Mouse (Mus musculus): ENCODE results near the gene Galnt6.

Galnt6 gene

GRCm38 (mm10) chr15:100722026-100722425 is 7.2 kb downstream of the Galnt6 start:
- no peak for DNase-seq (ENCODE audit: low read depth, low spot score)

DNA sequence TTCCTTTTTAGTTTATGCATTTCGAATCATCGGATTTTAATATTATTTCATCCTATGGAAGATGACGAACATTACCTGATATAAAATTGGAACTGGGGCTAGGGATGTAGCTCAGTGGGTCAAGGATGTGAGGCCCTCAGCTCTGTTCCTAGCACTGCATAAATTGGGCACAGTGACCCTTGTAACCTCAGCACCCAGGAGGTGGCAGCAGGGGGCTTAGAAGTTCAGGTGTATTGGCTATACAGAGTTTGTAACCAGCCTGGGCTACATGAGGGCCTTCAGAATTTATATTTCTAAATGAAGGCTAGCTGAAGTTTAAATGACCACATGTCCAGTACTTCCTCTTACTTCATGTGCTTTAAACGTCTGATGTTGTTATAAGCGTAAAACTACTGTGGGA is 7.7 kb downstream of the Galnt6 start:
- no peak for DNase-seq (ENCODE audit: low read depth, low spot score)

- DNase-seq (ENCODE audit: low read depth, low spot score): no peak
Observed at GRCm38 (mm10) chr15:100720066-100720465, 9.1 kb downstream of the Galnt6 start.

- no peak for DNase-seq (ENCODE audit: low read depth, low spot score)
Observed at GRCm38 (mm10) chr15:100719217-100719616, 10.0 kb downstream of the Galnt6 start.

DNA sequence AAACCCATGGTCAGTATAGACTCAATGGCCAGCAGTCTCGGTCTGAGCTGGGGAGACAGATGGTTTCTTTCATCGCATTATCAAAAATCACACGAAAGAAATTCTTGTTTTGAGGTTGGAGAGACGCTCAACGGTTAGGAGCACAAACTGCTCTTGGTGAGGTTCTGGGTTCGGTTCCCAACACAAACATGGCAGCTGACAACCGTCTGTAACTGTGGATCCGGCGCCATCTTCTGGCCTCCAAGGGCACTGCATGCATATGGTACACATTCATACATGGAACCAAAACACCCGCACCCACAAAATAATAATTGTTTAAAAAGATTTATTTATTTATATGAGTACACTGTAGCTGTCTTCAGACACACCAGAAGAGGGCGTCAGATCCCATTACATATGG is 10.6 kb downstream of the Galnt6 start:
- no peak for DNase-seq (ENCODE audit: low read depth, low spot score)

- no peak for DNase-seq (ENCODE audit: low read depth, low spot score)
Observed at GRCm38 (mm10) chr15:100717933-100718332, 11.2 kb downstream of the Galnt6 start.

GRCm38 (mm10) chr15:100715399-100715993 is 13.7 kb downstream of the Galnt6 start:
- no peak for DNase-seq (ENCODE audit: low read depth, low spot score)

GRCm38 (mm10) chr15:100714470-100714869 is 14.7 kb downstream of the Galnt6 start:
- DNase-seq (ENCODE audit: low read depth, low spot score): no peak

DNA sequence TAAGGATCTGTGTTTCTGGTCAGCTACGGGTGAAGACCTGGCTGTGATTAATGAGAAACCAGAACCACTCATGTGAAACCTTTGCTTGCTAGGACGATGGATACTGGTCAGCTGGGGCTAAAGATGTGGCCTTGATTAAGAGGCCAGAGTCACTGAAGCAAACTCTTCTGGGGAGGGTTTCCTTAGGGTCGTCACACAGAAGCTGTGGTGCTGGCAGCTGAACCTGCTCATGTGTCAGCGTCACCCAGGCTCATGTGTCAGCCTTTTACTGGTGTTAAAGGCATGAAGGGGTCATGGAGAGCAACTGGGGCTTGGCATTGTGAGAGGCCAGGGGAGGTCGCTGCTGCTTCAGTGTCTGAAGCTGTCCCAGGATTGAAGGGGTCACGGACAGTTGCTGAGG is 18.3 kb downstream of the Galnt6 start:
- no peak for DNase-seq (ENCODE audit: low read depth, low spot score)

GRCm38 (mm10) chr15:100708433-100709078 is 20.6 kb downstream of the Galnt6 start:
- no peak for DNase-seq (ENCODE audit: low read depth, low spot score)

DNA sequence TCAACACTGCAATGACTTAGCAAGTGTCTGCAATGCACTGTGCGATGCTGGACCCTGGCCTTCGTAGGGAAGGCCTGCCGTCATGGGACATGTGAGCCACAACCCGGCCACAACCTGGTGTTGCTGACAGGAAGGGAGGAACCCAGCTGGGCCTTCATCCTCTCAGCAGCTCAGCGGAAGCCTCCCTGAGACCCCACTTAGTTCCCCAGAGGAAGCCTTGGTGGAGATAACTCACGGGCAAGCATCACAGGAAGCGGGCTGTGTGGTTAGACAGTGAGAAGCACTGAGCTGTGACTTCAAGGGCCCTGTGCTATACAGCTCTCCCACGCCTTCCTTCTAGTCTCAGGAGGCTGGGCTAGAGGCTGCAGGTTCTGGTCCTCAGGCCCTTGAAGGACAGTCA is 22.9 kb downstream of the Galnt6 start:
- DNase-seq (ENCODE audit: low read depth, low spot score): no peak

- DNase-seq (ENCODE audit: low read depth, low spot score): no peak
Observed at GRCm38 (mm10) chr15:100705376-100705775, 23.8 kb downstream of the Galnt6 start.

- DNase-seq (ENCODE audit: low read depth, low spot score): no peak
Observed at GRCm38 (mm10) chr15:100703913-100704312, 25.3 kb downstream of the Galnt6 start.

GRCm38 (mm10) chr15:100701856-100702255 is 27.3 kb downstream of the Galnt6 start:
- no peak for DNase-seq (ENCODE audit: low read depth, low spot score)

DNA sequence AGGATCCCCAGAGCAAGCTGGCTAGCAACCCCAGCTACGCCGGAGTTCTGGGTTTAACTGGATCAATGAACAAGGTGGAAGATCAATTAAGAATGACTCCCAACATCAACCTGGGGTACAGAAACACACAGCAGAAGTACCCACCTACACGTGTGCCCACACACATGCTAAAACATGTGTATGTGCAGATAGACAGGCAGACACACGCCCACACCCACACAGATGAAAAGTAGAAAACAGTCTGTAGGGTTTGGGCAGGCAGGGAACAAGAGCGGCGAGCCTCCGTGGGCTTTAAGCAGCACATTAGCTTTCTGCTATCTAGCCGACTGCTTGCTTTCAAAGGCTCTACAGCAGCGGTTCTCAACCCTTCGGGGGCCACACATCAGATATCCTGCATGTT is 28.1 kb downstream of the Galnt6 start:
- peak; percentile 20 for DNase-seq (ENCODE audit: low read depth, low spot score)

- peak; percentile 33 for DNase-seq (ENCODE audit: low read depth, low spot score)
Observed at GRCm38 (mm10) chr15:100700424-100700823, 28.8 kb downstream of the Galnt6 start.

DNA sequence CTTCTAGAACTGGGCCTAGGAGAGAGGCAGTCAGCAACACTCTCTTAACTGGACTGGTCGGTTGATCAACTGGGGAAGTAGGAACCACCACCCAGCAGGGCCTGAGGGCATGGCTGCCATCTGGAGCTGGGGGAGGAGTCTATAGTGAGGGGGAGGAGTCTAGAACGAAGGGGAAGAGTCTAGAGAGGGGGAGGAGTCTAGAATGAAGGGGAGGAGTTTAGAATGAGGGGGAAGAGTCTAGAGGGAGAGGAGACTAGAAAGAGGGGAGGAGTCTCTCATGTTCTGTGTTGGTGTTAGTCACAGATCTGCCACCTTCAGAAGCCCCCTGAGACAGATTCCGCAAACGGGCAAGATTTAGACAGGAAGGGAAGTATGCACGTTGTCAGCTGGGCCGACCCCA is 29.8 kb downstream of the Galnt6 start:
- DNase-seq (ENCODE audit: low read depth, low spot score): no peak

DNA sequence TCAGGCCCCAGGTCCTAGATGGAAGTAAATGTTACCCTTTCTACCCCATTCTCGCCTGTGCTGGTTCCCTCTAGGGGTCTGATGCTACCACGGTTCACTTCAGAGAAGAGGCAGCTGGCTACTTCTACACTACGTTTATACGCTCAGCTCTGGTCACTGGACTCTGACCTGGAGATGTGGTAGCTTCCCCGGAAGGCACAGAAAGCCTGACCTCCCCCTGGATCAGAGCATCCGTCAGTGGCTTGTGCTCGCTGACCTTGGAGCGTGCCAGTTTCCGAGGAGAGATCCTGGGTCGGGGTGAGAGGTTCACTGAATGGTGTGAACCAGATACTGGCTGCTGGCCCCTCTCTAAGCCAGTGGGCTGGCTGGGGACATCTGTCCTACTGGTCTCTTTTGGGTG is 31.1 kb downstream of the Galnt6 start:
- no peak for DNase-seq (ENCODE audit: low read depth, low spot score)

DNA sequence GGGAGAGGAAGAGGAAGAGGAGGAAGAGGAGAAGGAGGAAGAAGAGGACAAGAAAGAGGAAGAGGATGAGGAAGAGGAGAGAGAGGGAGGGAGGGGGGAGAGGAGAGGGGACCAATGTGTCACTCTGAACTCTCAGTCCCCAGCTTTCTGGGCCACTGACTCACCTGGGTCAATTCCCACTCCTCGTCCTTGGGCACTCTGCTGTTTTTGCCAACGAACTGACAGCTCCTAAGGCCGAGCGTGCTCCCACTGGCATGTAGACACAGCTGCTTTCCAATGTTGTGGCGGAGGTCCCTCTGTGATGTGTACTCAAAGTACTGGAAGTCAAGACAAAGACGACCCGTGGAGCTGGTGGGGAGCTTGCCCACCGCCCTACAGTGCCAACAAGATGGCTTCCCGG is 34.8 kb downstream of the Galnt6 start:
- DNase-seq (ENCODE audit: low read depth, low spot score): no peak

DNA sequence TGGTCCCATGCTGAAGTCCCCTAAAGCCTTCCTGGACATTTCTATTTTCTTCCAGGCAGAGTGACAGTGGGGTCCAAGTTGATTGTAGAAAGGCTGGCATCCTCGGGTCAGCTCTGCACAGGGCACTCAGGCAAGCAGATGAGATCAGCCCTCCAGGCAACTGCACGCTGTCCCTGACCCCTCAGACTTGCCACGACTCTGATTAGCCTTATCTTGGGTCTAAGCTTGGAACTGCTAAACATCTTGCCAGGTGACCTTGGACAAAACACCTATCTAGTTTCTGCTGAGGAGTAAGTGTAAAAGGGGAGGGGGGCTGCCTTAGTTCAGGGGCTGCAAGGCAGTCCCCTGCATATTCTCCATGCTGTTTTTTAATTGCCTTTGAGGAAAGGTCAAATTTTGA is 37.2 kb downstream of the Galnt6 start:
- no peak for DNase-seq (ENCODE audit: low read depth, low spot score)

DNA sequence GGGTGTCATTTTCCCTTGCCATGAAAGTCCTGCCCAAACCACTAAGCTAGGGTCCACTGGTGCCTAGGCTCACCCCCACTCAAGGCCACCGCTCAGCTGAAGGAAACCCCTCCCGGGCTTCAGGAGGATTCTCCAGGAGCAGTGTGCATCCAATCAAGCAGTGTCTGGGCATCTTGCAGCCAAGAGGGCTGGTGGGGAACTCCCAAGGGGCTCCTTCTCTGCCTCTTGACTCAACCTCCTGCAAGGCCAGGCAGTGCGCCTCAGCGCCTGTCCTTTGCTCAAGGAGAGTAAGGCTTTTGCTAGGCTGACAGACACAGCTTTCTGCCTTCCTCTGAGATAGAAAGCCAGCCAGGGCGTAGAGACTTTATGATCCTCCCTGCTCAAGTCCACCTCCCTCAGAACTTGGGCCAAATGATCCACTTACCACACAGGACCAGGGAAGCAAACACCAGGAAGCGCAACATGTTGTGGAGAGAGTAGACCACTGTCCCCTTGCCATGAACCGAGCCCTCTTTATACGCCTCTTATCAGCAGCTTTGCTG is 41.7 kb downstream of the Galnt6 start, which contains the start of gene Cela1:
Cela1 (minus strand) TSS at position 492 of the 542 bp plus-strand sequence.
- no peak for DNase-seq (ENCODE audit: low read depth, low spot score)

DNA sequence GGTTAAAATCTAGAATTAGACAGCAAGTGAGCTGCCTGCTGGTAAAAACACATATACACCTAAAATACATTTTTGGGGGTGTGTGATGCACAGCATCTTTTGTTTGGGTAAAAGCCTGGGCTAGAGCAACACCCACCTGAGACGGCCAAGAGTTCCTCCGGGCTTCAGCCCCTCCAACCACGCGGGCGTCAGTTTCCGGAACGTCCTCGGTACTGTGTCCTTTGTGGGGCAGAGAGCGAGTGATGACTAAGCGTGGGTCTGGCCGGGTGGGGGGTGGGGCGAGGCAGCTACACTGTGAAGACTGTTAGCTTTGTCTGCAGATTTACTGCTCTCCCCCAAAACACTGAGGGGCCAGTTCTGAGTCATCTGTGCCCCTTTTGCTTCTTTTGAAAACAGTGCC is 42.2 kb downstream of the Galnt6 start:
- DNase-seq (ENCODE audit: low read depth, low spot score): peak; percentile 71

GRCm38 (mm10) chr15:100686434-100686833 is 42.7 kb downstream of the Galnt6 start:
- DNase-seq (ENCODE audit: low read depth, low spot score): peak; percentile 16

Measured in brain, adult 2 months (tissue).